Mouse (Mus musculus) megakaryocyte progenitor cell, adult 5-6 weeks (primary cell): ENCODE results near the gene Kcna1. TPM values are rescaled to one million over a fixed set of nuclear protein-coding genes. Genes with fewer than 3 reads are reported as not detected.

Experiments used
- ATAC-seq: replicated peaks from 2 replicates; pipeline ENCODE4 v1.8.0; 2016; ENCODE audit warnings: mild to moderate bottlenecking, moderate TSS enrichment, inconsistent platforms; ENCODE audit not compliant: poor library complexity
- total RNA-seq, 2 experiments: library from RNA; stranded (forward) in 1 of 2; stranded (reverse) in 1 of 2; fragments of 157-497, 149-512 nt in 1 of 2; fragments of 200-1000 nt in 1 of 2; gene quantifications; 2 replicates each; pipeline versions ENCODE4 v1.2.3 to v1.2.4; 2015 to 2017

The Kcna1 gene
- total RNA-seq, 2 experiments from 2014 or later, result not detected

- no peak for ATAC-seq
These were observed 46.8 kb downstream of the Kcna1 start for GRCm38 (mm10) chr6:126599201-126599995.

DNA sequence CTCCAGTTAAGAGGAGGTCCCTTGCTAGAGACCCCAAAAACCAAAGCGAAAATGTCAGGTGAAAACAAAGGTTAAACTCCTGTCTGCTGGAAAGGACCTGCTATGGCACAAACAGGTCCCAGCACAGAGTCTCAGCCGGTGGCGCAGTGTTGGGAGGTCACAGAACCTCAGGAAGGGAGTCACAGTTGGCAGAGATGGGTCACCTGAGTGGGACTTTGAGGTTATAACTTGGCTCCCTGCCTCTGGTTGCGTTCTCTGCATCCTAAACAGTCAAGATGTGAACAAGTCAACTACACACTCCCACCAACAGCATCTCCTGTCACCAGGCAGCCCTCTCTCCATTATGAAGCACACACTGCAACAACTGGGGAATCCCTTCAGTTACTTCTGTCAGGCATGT lies 48.4 kb downstream of the Kcna1 start:
- ATAC-seq, result no peak

DNA sequence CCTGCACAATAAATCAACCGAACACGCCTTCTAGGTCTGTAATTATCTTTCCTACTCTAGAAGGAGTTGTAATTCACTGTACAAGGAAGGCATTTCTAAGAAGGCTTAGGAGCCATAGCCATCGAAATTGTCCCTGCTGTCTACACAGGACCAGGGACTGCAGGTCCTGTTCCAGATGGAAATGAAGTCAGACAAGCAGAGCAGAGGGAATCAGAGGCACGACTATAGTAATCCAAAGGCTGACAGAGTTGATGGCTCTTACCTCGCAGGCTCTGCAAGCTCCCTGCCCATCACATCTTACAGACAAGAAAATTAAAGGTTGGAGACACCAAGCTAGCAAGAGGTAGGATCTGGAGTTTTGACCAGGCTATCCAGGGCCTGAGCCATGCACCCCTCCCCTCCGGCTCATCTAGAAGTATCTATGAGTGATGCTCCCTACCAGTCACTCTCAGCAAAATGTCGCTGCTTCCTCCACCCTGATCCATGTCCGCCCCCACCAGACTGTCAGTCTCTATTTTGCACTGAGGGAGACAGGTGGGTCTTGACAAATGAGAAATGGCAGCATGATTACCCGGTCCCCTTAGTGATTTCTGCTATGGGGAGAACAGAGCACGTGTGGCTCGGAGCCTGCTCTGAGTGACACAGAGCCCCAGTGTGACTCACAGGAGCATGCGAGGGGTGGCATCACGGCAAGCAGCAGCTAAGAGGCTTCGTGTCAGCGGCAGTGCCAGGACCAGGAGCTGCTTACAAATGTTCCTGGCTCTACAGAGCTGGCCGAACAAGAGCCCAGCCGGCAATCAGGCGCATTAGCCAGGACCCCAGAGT lies 50.2 kb downstream of the Kcna1 start:
- no peak for ATAC-seq

DNA sequence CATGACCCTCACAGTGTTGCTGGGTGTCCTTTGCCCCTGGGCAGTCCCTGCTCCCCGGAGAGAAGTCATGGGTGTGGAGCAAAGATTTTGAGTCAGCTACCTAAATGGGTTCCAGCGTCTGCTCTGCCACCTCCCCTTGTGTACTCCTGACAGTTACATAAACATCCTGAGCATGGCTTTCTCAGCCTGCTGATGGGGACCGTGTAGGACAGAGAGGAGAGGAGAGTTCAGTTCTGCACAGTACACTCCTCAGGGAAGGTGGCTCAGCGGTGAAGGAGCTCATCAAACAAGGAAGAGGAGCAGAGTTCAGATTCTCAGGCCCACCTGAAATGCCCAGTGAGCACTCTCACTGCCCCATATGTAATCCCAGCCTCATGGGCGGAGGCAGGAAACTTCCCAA lies 51.1 kb downstream of the Kcna1 start:
- no peak for ATAC-seq

- no peak for ATAC-seq
These were observed 51.8 kb downstream of the Kcna1 start for GRCm38 (mm10) chr6:126594365-126594764.

GRCm38 (mm10) chr6:126593336-126593735 lies 52.8 kb downstream of the Kcna1 start:
- ATAC-seq, result no peak

Other genes with a start within 250 kb of the Kcna1 start
- gene Kcna5, start 111.0 kb downstream of the Kcna1 start, total RNA-seq (2015), result not detected in 2 replicates
- not detected in 2 replicates for gene Kcna5, start 111.0 kb downstream of the Kcna1 start, total RNA-seq (2017)
- gene Kcna6, start 94.3 kb upstream of the Kcna1 start, total RNA-seq (2015), result not detected in 2 replicates
- gene Kcna6, start 94.3 kb upstream of the Kcna1 start, total RNA-seq (2017), result not detected in 2 replicates
- gene Ndufa9, start 202.8 kb upstream of the Kcna1 start, total RNA-seq (2015), result 90.6 and 92.1 TPM in 2 replicates
- gene Ndufa9, start 202.8 kb upstream of the Kcna1 start, total RNA-seq (2017), result 154 and 161 TPM in 2 replicates
- gene Akap3, start 206.7 kb upstream of the Kcna1 start, total RNA-seq (2015), result not detected in 2 replicates
- not detected in 2 replicates for gene Akap3, start 206.7 kb upstream of the Kcna1 start, total RNA-seq (2017)